Mouse (Mus musculus) adrenal gland, postnatal 25 days (tissue): Measurements from ENCODE around the gene Zfp768. TPM values are rescaled to one million over a fixed set of nuclear protein-coding genes. Genes with fewer than 3 reads are reported as not detected.
A peak's percentile ranks its signal among the peaks of the same experiment; 100 is the strongest.
"Not testable (repeated sequence)": the region's sequence is repeated elsewhere in the genome, so short reads cannot be mapped to it uniquely, and the experiment has no call there.

Source experiments
- DNase-seq: peaks from one replicate; pipeline ENCODE4 v3.0.0; 2021; ENCODE audit warnings: mixed read lengths
- total RNA-seq: library from RNA; stranded (reverse); gene quantifications from 2 replicates; pipeline ENCODE4 v1.2.3, GENCODE M21; 2021

The Zfp768 gene
- total RNA-seq, 1 experiment from 2014 or later: 32.8 TPM

DNA sequence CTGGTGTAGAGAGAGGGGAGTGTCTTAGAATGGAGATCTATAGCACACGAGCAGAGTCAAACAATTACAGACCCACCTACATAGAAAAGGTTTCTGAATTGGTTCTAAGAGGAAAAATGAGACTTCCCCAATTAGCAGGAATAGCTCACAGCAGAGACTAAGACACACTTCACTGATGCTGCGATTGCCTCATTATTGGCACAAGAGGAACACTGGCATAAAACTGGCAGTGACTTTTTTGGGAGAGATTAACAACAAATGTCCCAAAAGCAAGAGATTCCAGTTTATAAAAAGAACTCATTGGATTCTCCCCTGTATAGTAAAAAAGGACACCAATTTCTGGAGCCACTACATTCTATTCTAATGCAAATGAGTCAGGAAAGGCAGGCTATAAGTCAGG lies 12.5 kb upstream of the Zfp768 start:
- no peak for DNase-seq

DNA sequence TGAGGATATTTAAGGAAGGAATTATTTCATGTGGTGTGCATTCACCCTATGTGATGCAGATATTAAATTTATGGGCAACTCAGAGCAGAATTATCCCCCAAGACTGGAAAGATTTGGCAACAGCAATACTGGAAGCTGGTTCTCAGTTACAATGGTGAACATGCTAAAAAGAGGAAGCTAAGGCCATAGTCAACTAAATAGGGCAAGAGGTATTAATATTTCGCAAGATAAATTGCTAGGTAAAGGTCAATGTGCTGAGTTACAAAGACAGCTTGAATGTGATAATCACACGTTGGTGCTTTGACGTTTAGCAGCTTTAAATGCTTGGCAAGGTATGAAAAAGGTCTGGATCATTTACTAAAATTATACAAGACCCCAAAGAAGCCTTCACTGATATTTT lies 10.4 kb upstream of the Zfp768 start:
- DNase-seq: no peak

DNA sequence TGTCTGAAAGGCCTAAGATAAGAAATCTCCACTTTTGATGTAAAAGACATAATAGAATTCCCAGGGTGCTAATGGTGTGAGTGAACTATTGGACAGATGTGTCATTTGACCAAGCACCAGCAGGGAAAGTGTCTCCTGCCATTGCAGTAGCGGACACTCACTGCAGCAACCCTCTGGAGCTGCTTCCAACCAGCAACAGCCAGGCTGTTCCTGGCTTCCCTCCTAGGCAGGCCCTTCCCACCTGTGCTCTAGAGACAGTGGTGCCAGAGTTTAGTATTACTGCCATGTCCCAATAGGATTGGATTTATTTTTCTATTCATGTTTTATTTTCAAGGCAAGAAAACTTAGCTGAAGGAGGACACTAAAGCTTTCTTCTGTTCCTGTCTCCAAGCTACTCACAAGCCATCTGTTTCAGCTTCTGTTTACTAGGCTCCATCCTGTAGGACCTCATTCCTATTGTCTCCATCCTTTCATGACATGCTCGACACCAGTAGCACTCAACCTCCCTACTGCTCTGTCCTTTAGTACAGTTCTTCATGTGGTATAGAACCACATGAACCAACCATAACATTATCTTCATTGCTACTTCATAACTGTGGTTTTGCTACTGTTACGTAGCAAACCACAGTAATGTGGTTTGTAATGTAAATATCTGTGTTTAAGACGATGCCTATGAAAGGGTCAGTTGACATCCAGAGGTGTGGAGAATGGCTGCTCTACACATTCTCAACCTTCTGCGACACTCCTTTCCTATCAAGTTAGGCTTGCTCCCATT lies 6.0 kb upstream of the Zfp768 start:
- no peak for DNase-seq

DNA sequence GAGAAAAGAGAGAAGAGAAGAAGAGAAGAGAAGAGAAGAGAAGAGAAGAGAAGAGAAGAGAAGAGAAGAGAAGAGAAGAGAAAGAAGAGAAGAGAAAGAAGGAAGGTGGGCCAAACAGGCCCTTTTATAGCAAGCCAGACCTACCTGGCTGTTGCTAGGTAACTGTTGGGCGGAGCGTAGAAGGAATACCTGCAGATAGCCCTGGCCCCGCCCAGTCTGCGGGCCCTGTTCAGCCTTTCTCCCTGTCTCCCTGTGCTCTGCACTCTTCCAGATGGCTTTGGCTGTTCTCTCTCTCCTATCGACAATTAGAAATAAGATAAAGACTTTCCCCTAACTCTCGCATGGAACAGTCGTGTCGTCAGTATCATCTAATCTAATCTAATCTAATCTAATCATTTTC lies 1.3 kb upstream of the Zfp768 start:
- DNase-seq: no peak

DNA sequence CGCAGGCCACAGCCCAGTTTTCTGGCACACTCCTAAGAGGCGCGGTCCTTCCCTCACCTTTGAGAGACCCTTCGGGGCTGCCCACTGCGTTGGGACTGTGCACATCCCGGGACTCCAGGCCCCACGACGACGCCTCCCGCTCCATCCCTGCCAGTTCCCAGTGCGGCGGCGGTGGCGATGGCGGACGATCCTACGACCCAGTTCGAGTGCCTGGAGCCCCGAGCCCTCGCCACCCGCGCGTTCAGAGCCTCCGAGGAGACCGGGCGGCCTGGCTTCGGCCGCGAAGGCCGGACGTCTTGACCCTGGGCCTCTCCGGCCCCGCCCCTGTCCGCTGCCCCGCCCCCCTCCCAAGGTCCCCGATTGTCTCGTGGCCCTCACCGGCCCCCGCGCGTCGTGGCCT lies 297 bp downstream of the Zfp768 start:
- peak; percentile 67 for DNase-seq

DNA sequence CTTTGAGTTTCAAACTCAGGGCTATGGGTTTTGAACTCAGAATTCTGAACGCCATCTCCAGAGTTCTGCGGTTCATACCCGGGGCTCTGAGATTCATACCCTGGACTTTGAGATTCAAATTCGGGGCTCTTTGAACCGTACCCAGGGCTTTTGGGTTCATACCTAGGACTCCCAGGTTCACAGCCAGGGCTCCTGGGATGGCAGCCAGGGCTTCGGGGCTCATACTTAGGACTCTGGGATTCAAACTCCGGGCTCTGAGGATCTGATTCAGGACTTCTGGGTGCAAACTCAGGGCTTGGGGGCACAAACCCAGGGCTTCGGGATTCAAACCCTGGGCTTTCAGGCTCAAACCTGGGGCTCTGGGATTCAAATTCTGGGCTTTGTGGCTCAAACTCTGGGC lies 1.0 kb downstream of the Zfp768 start:
- no peak for DNase-seq

DNA sequence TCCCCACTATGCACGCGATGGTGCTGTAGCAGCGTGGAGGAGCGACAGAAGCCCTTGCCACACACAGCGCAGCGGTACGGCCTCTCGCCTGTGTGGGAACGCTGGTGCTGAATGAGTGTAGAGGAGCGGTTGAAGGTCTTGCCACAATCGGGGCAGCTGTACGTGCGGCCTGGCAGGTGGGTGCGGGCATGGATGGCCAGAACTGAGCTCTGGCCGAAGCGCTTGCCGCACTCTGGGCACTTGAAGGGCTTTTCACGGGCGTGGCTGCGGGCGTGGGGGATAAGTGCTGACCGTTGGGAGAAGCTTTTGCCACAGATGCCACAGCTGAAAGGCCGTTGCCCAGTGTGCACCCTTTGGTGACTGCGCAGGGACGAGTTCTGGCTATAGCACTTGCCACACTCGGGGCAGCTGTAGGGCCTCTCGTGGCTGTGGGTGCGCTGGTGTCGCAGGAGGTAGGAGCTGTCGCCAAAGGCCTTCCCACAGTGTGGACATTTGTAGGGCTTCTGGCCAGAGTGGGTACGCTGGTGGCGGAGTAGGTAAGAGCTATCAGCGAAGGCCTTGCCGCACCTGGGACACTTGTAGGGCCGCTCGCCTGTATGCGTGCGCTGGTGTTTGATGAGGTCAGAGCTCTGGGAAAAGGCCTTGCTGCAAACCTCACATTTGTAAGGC lies 1.9 kb downstream of the Zfp768 start:
- no peak for DNase-seq

DNA sequence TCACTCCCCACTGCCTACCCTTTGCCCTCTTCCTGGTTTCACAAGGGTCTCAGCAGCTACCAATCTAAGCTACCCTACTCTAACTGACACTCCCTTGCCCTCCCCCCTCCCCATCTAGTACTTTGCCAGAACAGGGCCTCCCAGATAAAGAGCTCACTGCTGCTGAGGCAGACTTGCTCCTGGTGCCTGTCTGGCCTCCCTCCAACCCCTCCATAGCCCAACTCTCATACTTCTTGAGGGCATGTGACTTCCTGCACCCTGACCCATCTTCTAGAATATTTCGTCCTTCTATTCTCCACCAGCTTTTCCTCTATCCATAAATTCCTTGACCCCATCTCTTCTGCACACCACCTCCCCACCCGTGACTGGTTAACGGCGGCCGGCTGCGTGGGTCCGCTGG lies 2.5 kb downstream of the Zfp768 start:
- no peak for DNase-seq

DNA sequence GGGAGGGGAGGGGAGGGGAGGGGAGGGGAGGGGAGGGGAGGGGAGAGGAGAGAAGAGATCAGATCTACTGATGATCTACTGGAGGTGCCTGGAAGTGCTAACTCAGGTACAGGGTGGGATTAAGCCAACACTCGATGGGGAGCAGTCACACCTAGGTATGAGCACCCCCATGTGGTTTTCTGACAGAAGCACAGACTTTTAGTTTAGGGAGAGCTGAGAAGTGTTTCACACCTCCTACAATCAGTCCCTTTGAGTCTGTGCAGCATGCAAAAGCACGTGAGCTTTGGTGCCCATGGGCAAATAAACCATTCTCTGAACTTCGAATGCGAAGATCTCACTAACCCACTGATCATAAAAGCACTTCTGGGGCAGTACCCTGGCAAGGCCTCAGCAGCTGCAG lies 3.1 kb downstream of the Zfp768 start:
- no peak for DNase-seq

DNA sequence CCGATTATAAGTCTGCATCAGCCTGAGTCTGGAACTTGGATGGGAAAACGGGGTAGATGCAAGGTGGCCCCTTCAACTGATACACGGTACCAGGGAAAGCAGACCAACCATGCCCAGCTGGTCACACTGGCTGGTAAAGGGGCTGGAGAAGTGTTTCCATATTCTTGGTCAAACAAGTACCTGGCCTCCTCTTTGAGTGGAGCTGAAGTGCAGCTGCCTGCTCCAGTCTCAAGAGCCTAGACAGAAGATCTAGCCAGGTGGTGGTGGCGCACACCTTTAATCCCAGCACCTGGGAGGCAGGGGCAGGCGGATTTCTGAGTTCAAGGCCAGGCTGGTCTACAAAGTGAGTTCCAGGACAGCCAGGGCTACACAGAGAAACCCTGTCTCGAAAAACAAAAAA lies 3.5 kb downstream of the Zfp768 start:
- DNase-seq: not testable (repeated sequence)

DNA sequence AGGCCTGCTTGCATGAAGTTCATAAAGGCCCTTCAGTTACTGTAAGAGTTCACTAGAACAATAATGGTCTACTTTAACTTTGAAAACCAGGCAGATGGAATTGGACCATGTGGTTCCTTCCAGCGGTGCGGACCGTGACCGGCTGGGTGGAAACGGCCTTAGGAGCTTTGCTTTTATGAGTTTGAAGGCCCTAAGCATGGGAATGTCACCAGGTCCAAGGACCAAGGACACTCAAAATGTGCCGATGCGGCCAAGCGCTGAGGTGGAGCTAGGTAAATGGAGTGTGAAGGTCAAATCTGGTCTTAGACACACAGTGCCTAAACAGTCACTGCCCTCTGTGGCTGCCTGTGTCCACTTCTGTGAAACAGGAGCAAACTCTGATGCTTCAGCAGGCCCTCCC lies 4.0 kb downstream of the Zfp768 start:
- no peak for DNase-seq

DNA sequence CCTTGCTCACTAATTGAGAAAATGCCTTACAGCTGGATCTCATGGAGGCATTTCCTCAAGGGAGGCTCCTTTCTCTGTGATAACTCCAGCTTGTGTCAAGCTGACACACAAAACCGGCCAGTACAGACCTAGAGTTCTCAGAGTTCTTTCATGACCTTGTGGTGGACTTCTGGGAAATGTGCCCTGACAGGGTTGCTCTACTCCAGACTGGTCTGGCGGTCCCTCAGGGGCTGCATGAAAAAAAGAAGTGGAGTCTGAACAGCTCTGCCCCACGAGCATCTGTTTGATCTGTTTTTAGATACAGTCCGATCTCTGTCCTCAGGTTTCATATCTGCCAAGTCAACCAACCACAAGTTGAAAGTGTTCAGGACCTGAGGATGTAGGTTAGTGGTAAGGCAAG lies 7.8 kb downstream of the Zfp768 start:
- no peak for DNase-seq

DNA sequence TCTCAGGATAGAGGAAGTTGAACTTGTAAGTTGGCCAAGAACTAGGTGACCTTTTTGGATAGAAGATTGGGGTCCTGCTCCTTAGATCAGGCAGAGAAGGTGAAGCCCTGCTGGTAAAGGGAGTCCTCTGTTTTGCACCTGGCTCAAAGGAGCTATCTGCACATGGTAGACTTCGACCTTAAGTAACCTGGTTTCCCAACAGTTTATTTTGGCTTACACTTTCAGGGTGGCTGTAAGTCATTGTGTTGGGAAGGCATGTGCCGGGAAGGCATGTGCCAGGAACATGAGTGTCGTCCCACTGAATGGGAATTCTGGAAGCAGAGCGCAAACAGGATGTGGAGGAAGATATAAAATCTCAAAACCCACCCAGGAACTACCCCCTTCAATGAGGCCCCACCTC lies 9.8 kb downstream of the Zfp768 start:
- DNase-seq: no peak

DNA sequence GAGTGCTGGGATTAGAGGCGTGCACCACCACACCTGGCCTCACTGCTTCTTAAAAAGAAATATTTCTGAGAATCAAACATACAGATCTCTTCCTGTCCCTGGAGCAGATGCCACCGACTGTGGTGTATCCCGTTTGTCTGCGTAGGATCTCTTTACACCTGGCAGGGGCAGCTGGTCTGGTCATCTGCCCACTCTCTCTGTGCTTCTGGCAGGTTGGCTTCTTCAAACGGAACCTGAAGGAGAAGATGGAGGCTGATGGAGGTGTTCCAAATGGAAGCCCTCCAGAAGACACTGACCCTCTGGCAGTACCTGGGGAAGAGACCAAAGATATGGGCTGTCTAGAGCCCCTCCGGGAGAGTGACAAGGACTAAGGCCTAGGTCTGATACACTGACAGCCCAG lies 12.1 kb downstream of the Zfp768 start:
- DNase-seq: no peak

DNA sequence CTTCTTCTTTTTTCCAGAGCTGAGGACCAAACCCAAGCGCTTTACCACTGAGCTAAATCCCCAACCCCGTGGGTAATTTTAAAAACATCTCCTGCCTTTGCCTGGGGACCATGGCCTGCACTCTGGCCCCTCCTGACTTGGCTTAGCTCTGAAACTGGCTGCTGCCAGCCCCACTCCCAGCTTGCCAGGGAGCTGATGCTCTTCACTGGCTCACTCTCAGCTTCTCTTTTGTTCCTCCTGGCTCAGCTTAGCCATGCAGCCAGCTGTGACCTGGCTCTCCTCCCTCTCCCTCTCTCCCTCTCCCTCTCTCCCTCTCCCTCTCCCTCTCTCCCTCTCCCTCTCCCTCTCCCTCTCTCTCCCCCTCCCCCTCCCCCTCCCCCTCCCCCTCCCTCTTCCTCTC lies 18.7 kb downstream of the Zfp768 start:
- DNase-seq: no peak

DNA sequence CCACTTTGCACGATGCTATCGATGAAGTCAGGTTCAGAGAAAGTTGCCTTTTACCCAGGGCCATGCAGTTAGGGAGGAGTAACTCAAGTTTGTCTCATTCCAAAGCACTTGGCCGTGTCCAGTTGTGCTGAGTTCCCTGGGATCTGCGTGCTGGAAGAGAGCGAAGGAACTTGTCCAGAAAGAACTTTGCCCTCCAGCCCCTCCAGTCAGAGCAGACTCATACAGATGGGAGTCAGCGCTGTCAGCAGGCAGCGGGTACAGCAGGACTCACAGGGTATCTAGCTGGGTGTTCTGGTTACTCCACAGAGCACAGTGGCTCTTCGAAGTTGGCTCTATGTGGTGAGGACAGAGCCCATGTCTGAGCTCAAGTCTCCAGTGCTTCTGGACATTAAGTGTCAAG lies 19.8 kb downstream of the Zfp768 start:
- DNase-seq: no peak

DNA sequence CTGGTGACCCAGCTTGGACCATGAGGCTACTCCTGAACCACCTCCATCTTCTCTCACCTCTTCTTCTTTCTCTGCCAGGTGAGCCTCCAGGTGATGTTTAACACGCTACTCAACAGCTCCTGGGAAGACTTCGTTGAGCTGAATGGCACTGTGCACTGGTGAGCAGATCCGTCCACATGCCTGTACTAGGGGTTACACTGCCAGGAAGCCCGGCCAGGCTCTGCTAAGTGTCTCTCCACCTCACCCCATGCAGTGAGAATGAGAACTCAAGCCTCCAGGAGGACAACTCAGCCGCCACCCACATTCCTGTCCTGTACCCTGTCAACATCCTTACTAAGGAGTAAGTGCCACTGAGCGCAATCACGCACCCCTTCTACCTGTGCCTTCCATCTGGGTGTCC lies 20.4 kb downstream of the Zfp768 start:
- no peak for DNase-seq

DNA sequence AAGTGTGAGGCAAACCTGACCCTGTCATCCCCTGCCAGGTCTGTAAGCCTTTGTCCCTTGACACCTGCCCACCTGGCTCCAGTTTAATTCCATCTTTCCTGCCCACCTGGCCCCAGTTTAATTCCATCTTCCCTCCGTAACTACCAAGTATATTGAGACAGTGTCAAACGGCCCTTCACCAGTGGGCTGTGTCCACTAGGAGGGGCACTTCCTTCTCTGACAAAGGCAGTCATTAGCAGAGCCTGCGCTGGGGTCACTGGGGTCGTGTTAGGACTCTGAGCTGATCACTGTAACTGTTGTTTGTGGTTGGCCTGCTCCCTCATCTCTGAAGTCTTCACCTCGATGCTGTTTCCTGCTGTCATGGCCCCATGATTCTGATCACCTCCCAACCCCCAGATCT lies 23.3 kb downstream of the Zfp768 start:
- no peak for DNase-seq

DNA sequence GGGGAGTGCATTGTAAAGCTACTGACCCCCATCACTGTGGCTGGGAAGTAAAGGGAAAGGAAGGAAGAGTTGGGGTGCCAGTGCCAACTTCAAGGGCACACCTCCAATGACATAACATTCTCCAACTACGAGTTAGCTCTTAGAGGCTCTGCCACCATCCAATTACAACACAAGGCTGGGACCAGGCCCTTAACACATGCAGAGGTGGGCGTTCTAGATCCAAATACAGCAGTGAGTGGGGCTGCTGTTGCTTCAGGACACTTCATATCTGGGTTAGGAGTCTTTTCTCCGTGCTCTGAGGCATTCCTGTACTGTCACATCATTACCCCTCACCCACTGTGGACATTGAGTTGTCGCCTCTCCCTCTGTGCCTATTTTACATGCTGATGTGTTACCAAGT lies 24.3 kb downstream of the Zfp768 start:
- no peak for DNase-seq

DNA sequence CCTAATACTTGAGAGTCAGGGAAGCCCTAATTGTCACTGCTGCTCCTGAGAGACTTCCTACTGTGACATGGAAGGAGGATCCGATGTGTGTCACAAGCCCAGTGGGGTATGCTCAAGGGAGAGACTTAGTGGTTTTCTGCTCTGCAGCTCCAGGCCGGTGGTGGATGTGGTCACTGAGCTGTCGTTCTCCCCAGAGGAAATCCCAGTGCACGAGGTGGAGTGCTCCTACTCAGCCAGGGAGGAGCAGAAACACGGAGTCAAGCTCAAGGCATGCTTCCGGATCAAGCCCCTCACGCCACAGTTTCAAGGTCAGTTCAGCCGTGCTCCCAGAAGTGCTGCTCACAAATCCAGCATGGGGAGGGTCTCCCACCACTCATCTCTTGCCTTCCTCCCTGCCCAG lies 31.5 kb downstream of the Zfp768 start:
- DNase-seq: no peak

DNA sequence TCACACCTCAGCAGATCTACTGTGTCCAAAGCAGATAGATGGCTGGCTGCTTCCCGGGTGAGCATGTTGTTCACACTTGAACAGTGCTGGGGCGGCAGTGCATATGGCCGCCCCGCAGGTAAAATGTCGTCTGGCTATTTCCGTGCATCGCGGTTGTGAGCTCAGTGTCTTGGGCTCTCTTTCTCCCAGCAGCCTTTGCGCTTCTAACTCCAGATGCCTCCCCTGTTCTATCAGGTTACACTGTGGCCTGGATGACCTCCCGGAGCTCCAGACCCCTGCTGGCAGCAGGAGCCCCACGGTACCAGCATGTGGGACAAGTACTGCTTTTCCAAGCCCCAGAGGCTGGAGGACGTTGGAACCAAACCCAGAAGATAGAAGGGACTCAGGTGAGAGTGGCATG lies 35.4 kb downstream of the Zfp768 start:
- DNase-seq: no peak

DNA sequence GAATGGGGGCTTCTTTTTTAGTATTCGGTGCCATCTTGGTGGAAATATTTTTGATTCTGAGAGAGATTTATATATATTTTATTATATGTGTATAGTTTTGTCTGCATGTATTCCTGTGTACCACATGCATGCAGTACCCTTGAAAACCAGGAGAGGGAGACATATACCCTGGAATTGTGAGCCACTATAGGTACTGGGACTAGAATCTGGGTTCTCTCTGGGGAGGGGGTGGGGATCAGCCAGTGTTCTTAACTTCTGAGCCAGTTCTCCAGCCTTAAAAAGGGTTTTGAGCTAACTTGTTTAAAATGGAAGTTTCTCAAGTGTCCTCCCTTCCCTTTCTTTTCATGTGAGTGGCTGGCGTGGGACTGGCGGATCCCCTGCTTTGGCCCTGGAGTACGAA lies 36.5 kb downstream of the Zfp768 start:
- no peak for DNase-seq

DNA sequence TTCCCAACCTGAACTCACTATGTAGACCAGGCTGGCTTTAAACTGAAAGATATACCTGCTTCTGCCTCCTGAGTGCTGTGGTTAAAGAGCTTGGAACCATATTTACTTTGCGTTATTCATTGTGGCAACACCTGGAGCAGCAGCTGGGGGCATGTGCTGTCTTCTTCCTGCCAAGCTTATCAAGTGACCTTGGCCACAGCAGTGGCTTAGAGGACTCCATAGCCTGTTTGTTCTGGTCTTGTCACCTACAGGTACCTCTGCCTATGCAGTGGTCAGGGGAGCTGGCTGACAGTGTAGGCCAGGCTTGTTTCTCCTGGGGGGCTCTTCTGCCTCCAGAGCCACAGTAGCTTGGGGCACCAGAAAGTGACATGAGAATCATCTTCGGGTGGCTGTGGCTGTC lies 37.0 kb downstream of the Zfp768 start:
- DNase-seq: no peak

DNA sequence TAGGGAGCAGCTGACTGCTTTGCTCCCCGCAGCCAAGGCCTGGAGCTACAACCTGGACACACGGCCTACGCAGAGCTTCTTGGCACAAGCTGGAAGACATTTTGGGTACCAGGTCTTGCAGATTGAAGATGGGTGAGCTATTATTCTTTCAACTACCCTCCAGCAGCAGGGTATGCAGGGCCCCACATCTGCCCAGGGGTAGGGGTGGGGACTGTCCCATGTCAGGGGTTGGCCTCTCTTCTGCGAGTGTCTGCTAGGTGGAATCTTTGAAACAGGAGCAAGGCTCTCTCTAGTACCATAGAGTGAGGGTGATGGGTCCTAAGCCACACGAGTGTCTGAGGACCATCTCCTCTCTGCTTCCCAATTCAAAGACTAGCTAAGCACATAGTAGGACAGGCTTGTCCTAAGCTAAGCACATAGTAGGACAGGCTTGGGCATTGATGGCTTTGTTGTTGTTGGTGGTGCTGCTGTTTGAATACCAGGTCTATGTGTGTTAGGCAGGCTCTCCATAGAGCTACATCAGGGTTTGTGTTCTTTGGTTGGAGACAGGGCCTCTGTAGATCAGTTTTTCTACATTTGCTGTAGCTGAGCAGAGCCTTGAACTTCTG lies 47.7 kb downstream of the Zfp768 start:
- DNase-seq: no peak
